Mouse (Mus musculus): ENCODE data around the gene Tnfrsf21.

Gene Tnfrsf21

GRCm38 (mm10) chr17:43025048-43025447, 8.7 kb downstream of the Tnfrsf21 start:
- DNase-seq (ENCODE audit: low read depth, low spot score) = no peak

- DNase-seq (ENCODE audit: low read depth, low spot score) = no peak
These were observed 9.7 kb downstream of the Tnfrsf21 start for GRCm38 (mm10) chr17:43025819-43026593.

DNA sequence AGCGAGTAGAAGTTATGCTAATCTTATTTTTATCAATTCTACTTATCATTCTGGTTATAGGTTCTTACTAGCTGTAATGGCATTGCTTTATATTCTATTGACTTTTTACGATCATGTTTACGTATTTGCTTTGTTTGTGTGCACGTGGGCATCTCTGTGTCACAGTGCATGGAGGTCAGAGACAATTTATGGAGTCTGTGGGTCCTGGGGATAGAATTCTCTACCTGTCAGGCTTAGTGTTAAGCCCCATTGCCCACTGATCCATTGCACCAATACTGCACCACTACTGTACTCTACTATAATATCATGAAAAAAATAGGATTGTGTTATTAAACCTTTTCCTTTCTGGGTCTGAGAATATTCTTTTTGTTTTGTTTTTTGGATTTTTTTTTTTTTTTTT, 10.4 kb downstream of the Tnfrsf21 start:
- DNase-seq (ENCODE audit: low read depth, low spot score) = no peak

- no peak for DNase-seq (ENCODE audit: low read depth, low spot score)
These were observed 13.2 kb downstream of the Tnfrsf21 start for GRCm38 (mm10) chr17:43029546-43029945.

GRCm38 (mm10) chr17:43030290-43030689, 13.9 kb downstream of the Tnfrsf21 start:
- DNase-seq (ENCODE audit: low read depth, low spot score) = no peak

DNA sequence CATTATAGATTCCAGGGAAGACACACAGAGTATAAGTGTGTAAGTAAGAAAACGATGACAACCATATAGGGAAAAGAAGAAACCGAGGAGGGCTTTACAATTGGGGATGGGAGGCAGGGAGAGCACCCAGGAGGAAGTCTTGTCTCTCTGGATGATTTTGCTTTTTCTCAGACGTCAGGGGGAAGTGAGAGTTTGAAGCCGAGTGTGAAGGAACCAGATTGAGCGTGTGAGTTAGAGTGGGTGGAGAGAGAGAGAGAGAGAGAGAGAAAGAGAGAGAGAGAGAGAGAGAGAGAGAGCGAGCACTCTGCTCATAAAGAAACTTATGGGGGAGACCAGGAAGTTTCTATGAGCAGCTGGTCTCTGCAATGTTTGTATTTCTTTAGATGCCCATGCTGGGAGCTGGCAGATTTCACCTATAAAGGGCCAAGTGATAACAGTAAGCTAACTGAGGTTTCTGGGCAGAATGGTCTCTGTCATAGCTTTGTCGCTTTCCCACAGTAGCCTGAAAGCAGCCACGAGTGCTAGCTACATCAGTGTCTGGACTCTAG, 16.2 kb downstream of the Tnfrsf21 start:
- DNase-seq (ENCODE audit: low read depth, low spot score) = no peak

DNA sequence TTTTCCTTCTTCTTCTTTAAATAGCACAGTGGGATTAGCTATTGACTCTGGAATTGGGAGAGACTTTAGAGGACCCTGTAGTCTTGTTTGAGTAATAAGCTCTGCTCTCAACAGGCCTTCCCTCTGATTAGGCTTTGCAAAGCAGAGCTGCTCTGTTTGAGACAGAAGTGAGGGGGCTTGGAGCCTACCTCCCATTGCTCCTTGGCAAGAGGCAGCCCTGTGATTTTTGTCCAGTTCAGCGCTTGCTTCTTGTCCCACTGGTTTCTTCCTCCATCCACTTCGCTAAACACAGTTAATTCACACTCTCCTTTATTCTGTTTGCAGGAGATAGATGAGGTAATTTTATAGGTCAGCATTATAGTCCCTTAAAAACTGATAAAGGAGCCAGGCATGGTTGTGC, 19.0 kb downstream of the Tnfrsf21 start:
- no peak for DNase-seq (ENCODE audit: low read depth, low spot score)

- DNase-seq (ENCODE audit: low read depth, low spot score) = no peak
These were observed 19.9 kb downstream of the Tnfrsf21 start for GRCm38 (mm10) chr17:43036058-43036757.

GRCm38 (mm10) chr17:43040571-43040970, 24.2 kb downstream of the Tnfrsf21 start:
- no peak for DNase-seq (ENCODE audit: low read depth, low spot score)

DNA sequence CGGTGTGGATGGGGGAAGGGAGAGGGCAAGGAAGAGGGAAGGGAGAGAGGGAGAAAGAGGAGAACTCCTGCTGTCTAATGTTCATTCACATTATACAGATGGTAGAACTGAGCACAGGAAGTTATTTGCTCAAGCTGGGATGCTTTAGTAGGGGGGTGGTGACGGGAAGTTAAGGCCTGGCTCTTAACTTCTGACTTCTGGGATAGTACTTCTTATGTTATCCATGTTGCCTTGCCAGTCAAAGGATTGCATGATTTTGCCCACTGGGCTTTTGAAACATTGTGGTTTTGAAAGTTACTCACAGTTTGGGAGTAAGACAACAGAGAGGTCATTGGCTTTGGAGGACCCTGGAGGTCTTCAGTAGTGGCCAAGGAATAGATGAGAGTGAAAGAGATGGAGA, 34.3 kb downstream of the Tnfrsf21 start:
- DNase-seq (ENCODE audit: low read depth, low spot score) = no peak

DNA sequence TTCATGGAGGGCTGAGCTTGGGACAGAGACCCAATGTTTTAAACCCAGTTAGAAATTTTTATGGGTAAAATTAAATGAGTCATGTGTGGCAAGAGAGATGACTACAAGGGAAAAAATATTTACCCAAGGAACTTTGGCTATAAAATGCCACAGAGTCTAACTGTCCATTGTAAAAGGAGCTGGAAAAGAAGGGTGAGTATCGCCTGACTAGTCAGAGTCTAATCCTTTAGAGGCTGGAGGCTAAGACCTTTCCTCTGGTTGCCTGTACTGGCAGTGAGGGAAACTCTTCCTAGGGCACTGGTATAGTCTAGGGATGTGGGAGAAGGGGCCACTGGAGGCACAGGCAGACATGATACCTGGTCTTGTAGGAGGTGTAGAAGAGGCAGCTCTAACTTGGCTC, 36.4 kb downstream of the Tnfrsf21 start:
- DNase-seq (ENCODE audit: low read depth, low spot score) = no peak

DNA sequence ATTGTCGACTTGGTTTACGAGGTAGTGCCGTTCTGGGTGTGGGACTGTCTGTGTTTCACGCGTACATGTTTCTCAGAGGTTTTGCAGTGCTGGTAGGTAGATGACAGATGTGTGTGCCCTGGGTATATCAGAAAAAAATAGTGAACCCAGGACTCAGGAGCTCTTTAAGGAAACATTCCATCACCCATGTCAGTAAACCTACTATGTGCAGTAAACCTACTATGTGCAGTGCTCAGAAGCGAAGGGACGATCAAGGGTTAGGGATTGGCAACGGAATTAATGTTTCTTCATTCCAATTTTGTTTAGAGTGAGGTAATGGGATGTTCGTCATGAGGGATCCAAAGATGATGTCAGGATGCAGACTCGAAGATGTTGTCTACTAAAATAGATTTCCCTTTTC, 37.6 kb downstream of the Tnfrsf21 start:
- DNase-seq (ENCODE audit: low read depth, low spot score) = no peak

- no peak for DNase-seq (ENCODE audit: low read depth, low spot score)
These were observed 42.1 kb downstream of the Tnfrsf21 start for GRCm38 (mm10) chr17:43058277-43059025.

- DNase-seq (ENCODE audit: low read depth, low spot score) = no peak
These were observed 48.4 kb downstream of the Tnfrsf21 start for GRCm38 (mm10) chr17:43064705-43065104.

DNA sequence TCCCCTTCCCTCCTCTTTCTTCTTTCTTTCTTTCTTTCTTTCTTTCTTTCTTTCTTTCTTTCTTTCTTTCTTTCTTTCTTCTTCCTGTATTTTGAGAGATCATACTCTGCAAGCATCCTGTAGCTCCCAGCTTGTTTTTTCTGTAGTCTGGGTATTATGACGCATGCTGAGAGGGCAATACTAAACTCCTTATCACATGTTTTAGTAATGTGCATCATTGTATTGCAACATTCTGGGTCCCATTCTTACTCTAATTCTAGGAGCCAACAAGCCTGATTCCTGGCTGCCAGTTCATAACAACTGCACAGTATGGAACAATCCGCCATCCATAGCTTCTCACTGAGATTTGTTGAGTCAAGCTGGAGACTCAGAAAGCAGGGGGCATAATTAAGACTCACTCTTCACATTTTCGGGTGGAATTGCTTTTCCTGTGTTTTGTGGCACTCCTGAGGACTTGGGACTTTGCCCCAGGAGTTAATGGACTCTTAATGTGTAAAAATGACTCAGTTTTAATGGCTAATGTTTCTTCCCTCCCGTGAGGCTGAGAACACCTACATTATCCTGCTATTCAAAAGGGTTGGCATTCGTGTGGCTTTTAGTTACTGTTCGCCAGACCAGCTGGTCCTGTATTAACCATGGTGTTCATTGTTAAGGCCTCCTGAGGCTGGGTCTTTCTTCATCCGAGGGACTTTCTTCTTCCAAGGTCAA, 52.6 kb downstream of the Tnfrsf21 start:
- DNase-seq (ENCODE audit: low read depth, low spot score) = no peak

- no peak for DNase-seq (ENCODE audit: low read depth, low spot score)
These were observed 54.6 kb downstream of the Tnfrsf21 start for GRCm38 (mm10) chr17:43070946-43071345.

DNA sequence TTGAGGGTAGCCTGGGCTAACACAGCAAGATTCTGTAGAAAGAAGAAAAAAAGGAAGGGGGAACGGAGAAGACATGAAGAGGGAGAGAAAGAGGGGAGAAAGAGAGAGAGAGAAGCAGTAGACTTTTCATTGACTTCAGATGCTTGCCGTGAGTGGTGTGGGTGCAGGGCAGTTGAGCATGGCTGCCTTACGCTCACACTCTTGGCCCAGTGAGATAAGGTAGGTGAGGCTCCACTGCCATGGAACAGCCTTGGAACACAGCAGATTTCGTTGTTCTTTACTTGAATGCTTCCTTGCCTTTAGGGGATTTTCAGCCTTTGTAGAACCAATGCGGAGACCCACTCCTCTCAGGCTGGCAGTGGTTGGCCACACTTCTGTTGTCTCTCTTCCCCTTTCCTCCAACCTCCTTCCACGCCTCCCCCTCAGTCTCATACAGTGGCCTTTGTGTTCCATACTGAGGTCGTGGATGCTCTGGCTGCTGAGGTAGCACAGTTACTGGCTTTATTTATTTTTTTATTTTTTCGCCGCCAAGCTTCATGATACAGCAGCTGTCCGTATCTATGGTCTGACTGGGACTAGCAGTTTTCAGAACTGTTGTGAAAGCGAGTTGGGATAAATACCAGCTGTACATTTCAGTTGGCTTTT, 55.9 kb downstream of the Tnfrsf21 start:
- DNase-seq (ENCODE audit: low read depth, low spot score) = no peak

GRCm38 (mm10) chr17:43072787-43073148, 56.4 kb downstream of the Tnfrsf21 start:
- DNase-seq (ENCODE audit: low read depth, low spot score) = no peak

GRCm38 (mm10) chr17:43074391-43074790, 58.0 kb downstream of the Tnfrsf21 start:
- DNase-seq (ENCODE audit: low read depth, low spot score) = no peak

DNA sequence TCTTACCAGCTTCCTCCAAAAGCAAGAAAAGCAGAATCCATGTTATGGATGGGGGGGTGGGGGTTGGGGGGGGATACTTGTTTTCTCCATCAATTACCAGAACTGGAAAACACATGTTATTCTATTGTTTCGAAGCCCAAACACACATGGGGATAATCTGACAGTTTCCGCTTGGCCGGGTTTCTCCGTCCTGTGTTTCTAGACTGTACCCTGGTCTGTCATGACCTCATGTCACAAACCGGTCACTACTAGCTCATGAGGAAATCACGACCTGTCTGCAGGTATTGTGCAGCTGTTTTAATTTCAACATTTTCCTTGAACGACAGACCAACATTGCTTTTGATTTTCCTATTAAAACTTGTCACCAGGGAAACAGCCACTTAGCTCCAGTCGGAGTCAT, 58.7 kb downstream of the Tnfrsf21 start:
- DNase-seq (ENCODE audit: low read depth, low spot score) = no peak

GRCm38 (mm10) chr17:43075937-43076336, 59.6 kb downstream of the Tnfrsf21 start:
- DNase-seq (ENCODE audit: low read depth, low spot score) = no peak

Measured in mesoderm, embryonic 11.5 days (tissue).